Mouse (Mus musculus) neural tube, embryonic 11.5 days (tissue): ENCODE measurements around the gene Rhobtb3. TPM values are rescaled to one million over a fixed set of nuclear protein-coding genes. Genes with fewer than 3 reads are reported as not detected.
"Not testable (repeated sequence)": the region's sequence is repeated elsewhere in the genome, so short reads cannot be mapped to it uniquely, and the experiment has no call there.

Source experiments
- ATAC-seq: fragments of 200-750 bp; cut with Nextera tagmentation; 2 replicates; pipeline ENCODE4 v1.8.0; 2017; ENCODE audit warnings: moderate number of reproducible peaks, mild to moderate bottlenecking, moderate TSS enrichment, moderate library complexity; ENCODE audit not compliant: insufficient read depth, low FRiP score, low TSS enrichment
- DNase-seq: peaks from one replicate; pipeline ENCODE4 v3.0.0-alpha.2; 2015; ENCODE audit warnings: low spot score
- H3K27ac ChIP-seq: fragments of 300-500 bp; sonication (generic); 2 replicates; pipeline ENCODE4 v1.5.1; 2014; ENCODE audit warnings: low read depth, mild to moderate bottlenecking, low read length
- H3K27me3 ChIP-seq: fragments of 300-500 bp; sonication (generic); 2 replicates; pipeline ENCODE4 v1.6.1; 2014; ENCODE audit warnings: mild to moderate bottlenecking, low read length, mixed read lengths; ENCODE audit not compliant: control insufficient read depth, insufficient read depth
- H3K36me3 ChIP-seq: fragments of 300-500 bp; sonication (generic); 2 replicates; pipeline ENCODE4 v1.6.1; 2014; ENCODE audit warnings: mild to moderate bottlenecking, low read length, moderate library complexity, mixed read lengths; ENCODE audit not compliant: control insufficient read depth, insufficient read depth
- H3K4me1 ChIP-seq: fragments of 300-500 bp; sonication (generic); 2 replicates; pipeline ENCODE4 v1.6.1; 2014; ENCODE audit warnings: low read length, mixed read lengths; ENCODE audit not compliant: control insufficient read depth, insufficient read depth
- H3K4me2 ChIP-seq: fragments of 300-500 bp; sonication (generic); 2 replicates; pipeline ENCODE4 v1.6.1; 2014; ENCODE audit warnings: low read depth, mild to moderate bottlenecking, moderate library complexity
- H3K4me3 ChIP-seq: fragments of 300-500 bp; sonication (generic); 2 replicates; pipeline ENCODE4 v1.5.1; 2014; ENCODE audit warnings: low read depth, low read length
- H3K9ac ChIP-seq: fragments of 300-500 bp; sonication (generic); 2 replicates; pipeline ENCODE4 v1.6.1; 2014; ENCODE audit warnings: mild to moderate bottlenecking, low read length
- H3K9me3 ChIP-seq: fragments of 300-500 bp; sonication (generic); 2 replicates; pipeline ENCODE4 v1.6.1; 2016; ENCODE audit warnings: low read length; ENCODE audit not compliant: control insufficient read depth
- WGBS: fragments of 180-500 bp; shearing (Covaris S2); extraction: QIAGEN DNeasy Blood & Tissue Kit; methylation state at CpG from one replicate; pipeline ENCODE4 v1.1.7; 2014; 5-methylcytosine and 5-hydroxymethylcytosine counted together
- polyA plus RNA-seq: library from polyadenylated mRNA; unstranded; fragments of >200 nt; fragmentation: Nextera tagmentation; extraction: Ambion mirVana; gene quantifications from 2 replicates; pipeline ENCODE4 v1.2.1, GENCODE M21; 2014

Gene Rhobtb3
- polyA plus RNA-seq, 1 experiment from 2014 or later = 58.6 TPM

DNA sequence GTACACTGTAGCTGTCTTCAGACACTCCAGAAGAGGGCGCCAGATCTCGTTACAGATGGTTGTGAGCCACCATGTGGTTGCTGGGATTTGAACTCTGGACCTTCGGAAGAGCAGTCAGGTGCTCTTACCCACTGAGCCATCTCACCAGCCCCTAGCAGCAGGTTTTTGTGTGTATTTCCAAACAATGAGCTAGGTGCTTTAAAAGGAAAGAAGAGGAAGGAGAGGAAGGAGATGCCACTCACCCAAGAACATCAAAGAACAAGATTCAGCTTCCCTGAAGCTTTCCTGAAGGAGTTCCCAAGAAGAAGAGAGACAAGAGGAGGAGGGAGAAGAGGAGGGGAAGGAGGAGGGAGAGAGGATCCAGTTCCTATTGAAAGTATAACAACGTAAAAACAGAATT lies 121.4 kb downstream of the Rhobtb3 start:
- ATAC-seq, H3K27me3 ChIP-seq, H3K9me3 ChIP-seq, DNase-seq, H3K4me2 ChIP-seq, H3K9ac ChIP-seq, H3K4me1 ChIP-seq, H3K36me3 ChIP-seq, H3K27ac ChIP-seq, H3K4me3 ChIP-seq: not testable (repeated sequence)
- WGBS = 83% methylated on average over 3 of the region's 4 CpGs

GRCm38 (mm10) chr13:75819898-75820297 lies 123.8 kb downstream of the Rhobtb3 start:
- Histone ChIP-seq H3K36me3 (no peaks in the 10 kb centered on the region), H3K4me1 (no peaks in the 10 kb centered on the region), H3K27me3 (no peaks in the 10 kb centered on the region), H3K27ac (no peak overlapping the region), H3K9me3 (no peaks in the 10 kb centered on the region), H3K9ac (no peak overlapping the region), H3K4me3 (no peak overlapping the region), H3K4me2 (no peak overlapping the region)
- no peak for DNase-seq
- ATAC-seq = no peak

Other genes starting within 250 kb of the Rhobtb3 start
- 5.3 and 5.9 TPM in 2 replicates for gene Ell2, start 237.2 kb downstream of the Rhobtb3 start, polyA plus RNA-seq
- gene Glrx, start 104.1 kb downstream of the Rhobtb3 start, polyA plus RNA-seq = 39.5 and 39.6 TPM in 2 replicates
- 0.29 and 1.0 TPM in 2 replicates for gene Spata9, start 23.2 kb upstream of the Rhobtb3 start, polyA plus RNA-seq
- gene Rfesd, start 74.8 kb upstream of the Rhobtb3 start, polyA plus RNA-seq = 14.8 and 16.7 TPM in 2 replicates
- 0.31 and 0.65 TPM in 2 replicates for gene Gpr150, start 113.1 kb upstream of the Rhobtb3 start, polyA plus RNA-seq
- gene Arsk, start 154.7 kb upstream of the Rhobtb3 start, polyA plus RNA-seq = 5.3 and 6.6 TPM in 2 replicates
- gene Ttc37, start 154.8 kb upstream of the Rhobtb3 start, polyA plus RNA-seq = 15.8 and 17.1 TPM in 2 replicates